27 mouse cellular contexts compared by ENCODE assay signal in genomic region chr9:21440387-21440786, GRCm38 (mm10). TPM values are rescaled to one million over a fixed set of nuclear protein-coding genes. Genes with fewer than 3 reads are reported as not detected.
A peak's percentile ranks its signal among the peaks of the same experiment; 100 is the strongest.
DNase-seq lines count a peak whose midpoint lies in the region; ATAC-seq and TF ChIP-seq lines count a peak whose summit lies in the region.
"Had no signal": no experiment of that assay in that cellular context is flagged by ENCODE, and none has a peak within 500 bp of the region (broad histone marks: within the 10 kb centered on the region; RNA-seq: fewer than 3 reads in every experiment).

No protein-coding gene starts in this region.

- ATAC-seq in megakaryocyte, adult 5-6 weeks (ENCODE audit: poor library complexity, severe bottlenecking), result no peak
- ATAC-seq: CD4-positive, CD25-positive, alpha-beta regulatory T cell, adult 4 months; forebrain, embryonic 15.5 days had no signal

- no peak overlapping the region for H3K9ac ChIP-seq in ES-E14 (ENCODE audit: insufficient read depth, low read depth, low read length, poor library complexity, severe bottlenecking)
- H3K9ac ChIP-seq: embryonic facial prominence, embryonic 13.5 days; forebrain, embryonic 12.5 days; forebrain, embryonic 15.5 days; heart, embryonic 13.5 days; hindbrain, embryonic 12.5 days; hindbrain, embryonic 15.5 days had no signal

- in situ Hi-C loops in ES-E14 (cut with MboI; ENCODE audit: low sequenced_read_pairs in 2 of 2, unreplicated experiment in 2 of 2), result no loop called here

- H3K4me3 ChIP-seq in megakaryocyte, embryonic 14.5 days (replicated peaks), result peak overlapping the region; percentile 17
- H3K4me3 ChIP-seq in ES-E14 (ENCODE audit: insufficient read depth in 1 of 2, low read depth in 1 of 2, low read length in 2 of 2, poor library complexity in 1 of 2, severe bottlenecking in 1 of 2), result no peak overlapping the region
- no peak overlapping the region for H3K4me3 ChIP-seq in olfactory bulb, adult 2 months (ENCODE audit: insufficient read depth, low read depth, low read length)
- H3K4me3 ChIP-seq: embryonic facial prominence, embryonic 10.5 days; embryonic facial prominence, embryonic 13.5 days; erythroblast, embryonic 14.5 days; forebrain, embryonic 12.5 days; forebrain, embryonic 15.5 days; heart, adult 2 months; heart, embryonic 10.5 days; heart, embryonic 13.5 days; hindbrain, embryonic 12.5 days; hindbrain, embryonic 15.5 days had no signal

- DNase-seq in ES-E14 (ENCODE audit: low read depth, low spot score), result no peak
- no peak for DNase-seq in frontal cortex, adult 2 months (ENCODE audit: extremely low spot score in 1 of 2, low spot score in 1 of 2)
- DNase-seq in heart, postnatal 14 days, result no peak
- DNase-seq: adrenal gland, adult 2 months; adrenal gland, postnatal 14 days; cerebellum, adult 11 months; cerebellum, adult 2 months; cerebellum, postnatal 10 days; cerebellum, postnatal 36 days; embryo, embryonic 11 days; gastrocnemius, postnatal 10 days; gastrocnemius, postnatal 36 days; heart, adult 2 months had no signal

- peaks cover 90% of the 10 kb centered on the region for H3K4me1 ChIP-seq in megakaryocyte, embryonic 14.5 days
- H3K4me1 ChIP-seq in ES-E14 (ENCODE audit: control insufficient read depth in 2 of 2, insufficient read depth in 2 of 2, low read length in 2 of 2, poor library complexity in 1 of 2), result peaks cover 6 to 38% of the 10 kb centered on the region in 2 experiments
- peaks cover 47% of the 10 kb centered on the region for H3K4me1 ChIP-seq in olfactory bulb, adult 2 months (ENCODE audit: control insufficient read depth, insufficient read depth, low read length)
- H3K4me1 ChIP-seq: embryonic facial prominence, embryonic 10.5 days; hindbrain, embryonic 12.5 days had no signal

- TF ChIP-seq POLR2A in olfactory bulb, adult 2 months (IDR thresholded peaks at IDR 0.05; ENCODE audit: insufficient read depth, low read depth, low read length), result no peak

- peaks cover 83% of the 10 kb centered on the region for H3K36me3 ChIP-seq in megakaryocyte, embryonic 14.5 days (replicated peaks; ENCODE audit: low read length)
- H3K36me3 ChIP-seq in ES-E14 (ENCODE audit: control insufficient read depth, insufficient read depth, low read length, poor library complexity, severe bottlenecking), result peaks cover 3% of the 10 kb centered on the region; the same call in 1 of the 2 replicates
- H3K36me3 ChIP-seq: forebrain, embryonic 15.5 days had no signal

- H3K27me3 ChIP-seq in megakaryocyte, embryonic 14.5 days (replicated peaks), result no peaks in the 10 kb centered on the region
- H3K27me3 ChIP-seq: embryonic facial prominence, embryonic 13.5 days; forebrain, embryonic 12.5 days; forebrain, embryonic 15.5 days; heart, embryonic 13.5 days; hindbrain, embryonic 12.5 days; hindbrain, embryonic 15.5 days had no signal

- no peaks in the 10 kb centered on the region for H3K9me3 ChIP-seq in megakaryocyte, embryonic 14.5 days
- H3K9me3 ChIP-seq in ES-E14 (ENCODE audit: control insufficient read depth, insufficient read depth, low read depth, low read length), result no peaks in the 10 kb centered on the region
- H3K9me3 ChIP-seq: embryonic facial prominence, embryonic 10.5 days; embryonic facial prominence, embryonic 13.5 days; forebrain, embryonic 12.5 days; forebrain, embryonic 15.5 days; G1E; heart, embryonic 10.5 days; heart, embryonic 13.5 days; hindbrain, embryonic 12.5 days; hindbrain, embryonic 15.5 days had no signal

- intact Hi-C loops in heart, postnatal 14 days (cut with DNase I), result no loop called here

- no peak for TF ChIP-seq CTCF in olfactory bulb, adult 2 months (IDR thresholded peaks at IDR 0.05; ENCODE audit: insufficient read depth, low read depth, low read length)

- peak overlapping the region; percentile 29; the same call in 1 of the 2 replicates for H3K27ac ChIP-seq in ES-E14 (ENCODE audit: insufficient read depth, low read depth, low read length, poor library complexity, severe bottlenecking)
- 0 out of 2 replicates have a peak overlapping the region, but pooled peaks have one; percentile 32 for H3K27ac ChIP-seq in olfactory bulb, adult 2 months (ENCODE audit: insufficient read depth, low read depth, low read length)
- H3K27ac ChIP-seq: embryonic facial prominence, embryonic 10.5 days; embryonic facial prominence, embryonic 13.5 days; forebrain, embryonic 12.5 days; forebrain, embryonic 15.5 days; heart, adult 2 months; heart, embryonic 10.5 days; heart, embryonic 13.5 days; hindbrain, embryonic 12.5 days; hindbrain, embryonic 15.5 days had no signal

TF ChIP-seq in ES-E14, 5 proteins besides CTCF, POLR2A, EP300 and RAD21:
- TF ChIP-seq CHD2 (IDR thresholded peaks at IDR 0.05; ENCODE audit: low read depth, low read length) (no peak), ZC3H11A (IDR thresholded peaks at IDR 0.05; ENCODE audit: borderline replicate concordance, low read depth, low read length) (no peak), ZNF384 (IDR thresholded peaks at IDR 0.05; ENCODE audit: low read depth, low read length) (no peak), MAFK (IDR thresholded peaks at IDR 0.05; ENCODE audit: insufficient read depth, low read depth, low read length) (no peak), HCFC1 (IDR thresholded peaks at IDR 0.05; ENCODE audit: borderline replicate concordance, insufficient read depth, low read length) (no peak)

RNA-seq across cellular contexts. Expression of gene Dnm2, which starts 15.7 kb away (rescaled TPM):
- polyA plus RNA-seq in megakaryocyte, embryonic 14.5 days (2012; ENCODE audit: insufficient read depth, low replicate concordance), result 714 and 929 TPM in 2 replicates
- total RNA-seq in megakaryocyte, adult 5-6 weeks (2015), result 94.9 and 101 TPM in 2 replicates
- total RNA-seq in megakaryocyte, adult 5-6 weeks (2017), result 131 and 144 TPM in 2 replicates
- 56.3 and 69.6 TPM in 2 replicates for total RNA-seq in ES-E14 (2012; rRNA removed)
- polyA plus RNA-seq in olfactory bulb, adult 2 months (2012; ENCODE audit: insufficient read depth, insufficient read length, low replicate concordance, missing spikeins), result 371 TPM in 1 of 2 replicates, not detected in the other
- 95.8 and 97.7 TPM in 2 replicates for polyA plus RNA-seq in frontal cortex, adult 2 months (2012; rRNA removed)
- total RNA-seq in heart, postnatal 14 days (2021), result 10 to 100 TPM; 78.3 to 81.6 TPM

RNA-seq across cellular contexts. Expression of gene Qtrt1, which starts 28.8 kb away (rescaled TPM):
- polyA plus RNA-seq in megakaryocyte, embryonic 14.5 days (2012; ENCODE audit: insufficient read depth, low replicate concordance), result 20.1 and 20.7 TPM in 2 replicates
- total RNA-seq in megakaryocyte, adult 5-6 weeks (2015), result 5.4 and 11.8 TPM in 2 replicates
- 6.7 and 9.8 TPM in 2 replicates for total RNA-seq in megakaryocyte, adult 5-6 weeks (2017)
- 62.7 and 100 TPM in 2 replicates for total RNA-seq in ES-E14 (2012; rRNA removed)
- not detected in 2 replicates for polyA plus RNA-seq in olfactory bulb, adult 2 months (2012; ENCODE audit: insufficient read depth, insufficient read length, low replicate concordance, missing spikeins)
- polyA plus RNA-seq in frontal cortex, adult 2 months (2012; rRNA removed), result 47.6 and 48.7 TPM in 2 replicates
- 10 to 100 TPM in 1 of 2 experiments, 1 to 10 TPM in 1; 8.5 to 11.2 TPM for total RNA-seq in heart, postnatal 14 days (2021)
